Mouse (Mus musculus) ovary, adult 18-20 months (tissue): ENCODE data around the gene Gm11937.

Experiments used
- DNase-seq: peaks from one replicate; pipeline ENCODE4 v3.0.0; 2022; ENCODE audit warnings: low spot score, mixed read lengths

The Gm11937 gene

DNA sequence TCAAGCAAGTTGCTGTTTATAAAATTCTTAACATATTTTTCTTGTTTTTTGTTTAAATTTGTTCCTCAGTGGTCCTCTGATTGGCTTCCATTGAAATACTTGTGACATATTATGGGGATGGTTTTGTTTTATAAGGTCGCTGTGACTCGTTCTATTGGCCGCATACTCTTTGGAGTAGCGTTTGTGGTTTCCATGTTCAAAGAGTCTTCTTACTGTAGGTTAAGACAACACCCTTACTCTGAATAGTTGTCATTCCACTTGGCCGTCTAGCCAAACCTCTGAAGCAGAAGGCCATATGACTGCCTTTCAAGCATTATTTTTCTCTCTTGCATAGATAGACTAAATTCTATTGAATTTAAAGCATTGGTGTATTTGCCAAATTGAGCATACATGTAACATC lies 28.9 kb downstream of the Gm11937 start:
- no peak for DNase-seq

DNA sequence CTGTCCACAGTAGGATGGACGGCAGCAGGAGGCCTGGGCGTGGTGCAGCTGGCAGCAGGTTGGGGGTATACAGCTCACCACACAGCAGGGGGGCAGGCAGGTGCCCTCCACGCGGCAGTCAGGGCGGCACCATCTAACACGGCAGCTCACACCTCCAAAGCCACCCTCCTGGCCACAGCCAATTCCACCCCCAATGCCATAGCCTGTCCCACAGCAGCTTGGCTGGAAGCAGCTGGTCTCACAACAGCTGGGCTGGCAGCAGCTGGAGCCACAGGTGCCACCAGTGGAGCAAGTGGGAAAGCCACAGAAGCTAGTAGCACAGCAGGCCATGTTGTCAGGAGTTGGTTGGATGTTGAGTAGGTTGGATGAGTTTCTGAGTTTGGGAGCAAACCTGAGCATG lies 29.4 kb downstream of the Gm11937 start, which contains the start of gene Krtap1-5:
Gene Krtap1-5 (minus strand): TSS at position 381 of the 400 bp plus-strand sequence.
- DNase-seq, result no peak

DNA sequence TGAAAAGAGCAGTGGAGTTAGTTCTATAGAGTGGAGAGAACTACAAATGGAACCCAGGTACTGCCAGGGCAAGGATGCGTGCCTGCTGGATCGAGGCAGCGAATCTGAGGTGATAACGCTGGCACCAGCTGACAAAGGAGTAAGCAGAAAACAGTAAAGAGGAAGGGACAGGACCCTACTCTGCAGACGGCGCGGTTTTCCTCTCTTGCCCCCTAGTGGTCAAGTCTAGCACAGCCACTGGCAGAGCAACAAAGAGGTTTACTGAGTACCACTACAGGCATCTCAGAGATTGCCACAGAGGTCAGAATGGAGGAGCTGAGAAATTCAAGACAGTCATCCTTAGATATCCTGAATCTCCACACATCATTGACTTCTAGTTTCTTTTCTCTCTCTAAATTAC lies 35.9 kb downstream of the Gm11937 start:
- DNase-seq, result peak; percentile 42

DNA sequence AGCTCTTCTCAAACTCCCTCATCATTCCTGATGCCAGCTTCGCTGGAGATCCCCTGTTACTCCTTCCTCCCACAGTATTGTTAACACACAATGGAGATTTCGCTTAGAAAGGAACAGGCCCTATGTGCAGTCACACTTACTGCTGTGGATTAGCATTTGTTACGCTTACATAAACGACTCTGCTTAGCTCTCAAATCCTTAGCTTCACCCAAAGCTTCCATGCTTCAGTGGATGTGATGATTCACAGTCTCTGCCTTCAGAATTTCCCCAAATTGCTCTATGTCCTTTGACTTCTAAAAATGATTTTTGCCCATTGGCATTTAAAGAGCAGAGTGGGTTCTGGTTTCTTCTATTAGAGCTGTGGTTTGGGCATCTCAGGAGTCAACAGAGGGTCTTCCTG lies 36.8 kb downstream of the Gm11937 start:
- no peak for DNase-seq

DNA sequence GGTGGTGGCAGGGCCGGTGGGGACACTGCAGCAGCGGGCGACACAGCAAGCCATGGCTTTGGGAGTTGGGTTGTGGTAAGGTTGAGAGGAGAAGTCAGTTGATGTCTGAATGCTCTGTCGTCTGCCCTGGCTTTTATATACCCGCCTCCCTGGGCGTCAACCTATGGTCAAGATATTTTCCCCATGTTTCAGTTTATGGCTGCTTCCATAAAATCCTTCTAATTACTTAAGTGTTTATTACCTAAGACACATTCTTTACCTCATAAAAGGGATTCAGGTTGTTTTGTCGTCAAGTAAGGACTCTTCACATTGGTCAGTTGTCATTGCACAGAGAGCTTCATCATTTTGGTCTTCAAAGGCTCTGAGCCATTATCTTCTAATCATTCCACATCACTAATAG lies 43.5 kb downstream of the Gm11937 start, which contains the start of gene Krtap3-1:
Gene Krtap3-1 (minus strand): TSS at position 101 of the 400 bp plus-strand sequence.
- no peak for DNase-seq

DNA sequence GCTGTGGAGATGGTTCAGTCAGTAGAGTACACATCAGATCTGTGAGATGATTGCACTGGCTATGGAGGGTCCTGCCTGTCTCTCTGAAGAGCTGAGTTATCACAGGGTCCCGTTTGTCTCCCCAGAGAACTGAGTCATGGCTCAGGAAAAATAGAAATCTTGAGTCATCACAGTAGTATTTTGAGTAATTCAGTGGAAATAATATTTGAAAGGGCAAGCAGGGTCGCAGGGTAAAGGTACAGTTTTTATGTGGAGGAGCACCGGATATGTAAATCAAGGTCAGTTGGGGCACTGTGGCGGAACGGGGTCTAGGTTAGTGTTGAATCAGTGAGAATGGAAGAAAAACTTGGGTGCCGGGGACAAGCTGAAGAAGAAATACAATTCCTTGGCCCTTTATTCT lies 47.4 kb downstream of the Gm11937 start:
- DNase-seq, result no peak
